Mouse (Mus musculus) heart, adult 2 months (tissue): ENCODE data around the gene Nfasc. TPM values are rescaled to one million over a fixed set of nuclear protein-coding genes. Genes with fewer than 3 reads are reported as not detected.

ENCODE experiments used
- DNase-seq, 2 experiments: peaks; one replicate each; pipeline ENCODE4 v3.0.0; 2021
- H3K27ac ChIP-seq: fragments of 200-600 bp; 2 replicates; pipeline ENCODE4 v1.8.1; 2022
- H3K27me3 ChIP-seq: fragments of 200-500 bp; 2 replicates; pipeline ENCODE4 v1.6.1; 2012; ENCODE audit warnings: mild to moderate bottlenecking, low read length, inconsistent platforms, mixed read lengths; ENCODE audit not compliant: control insufficient read depth, insufficient read depth
- H3K36me3 ChIP-seq: fragments of 200-500 bp; 2 replicates; pipeline ENCODE4 v1.6.1; 2012; ENCODE audit warnings: low read length, inconsistent platforms; ENCODE audit not compliant: control insufficient read depth, insufficient read depth
- H3K4me1 ChIP-seq: fragments of 200-500 bp; 2 replicates; pipeline ENCODE4 v1.6.1; 2011; ENCODE audit warnings: low read length; ENCODE audit not compliant: control insufficient read depth, insufficient read depth
- H3K4me3 ChIP-seq: fragments of 200-600 bp; 2 replicates; pipeline ENCODE4 v1.8.1; 2022
- H3K79me2 ChIP-seq: fragments of 200-500 bp; replicated peaks from 2 replicates; pipeline ENCODE4 v1.6.1; 2012; ENCODE audit warnings: mild to moderate bottlenecking, inconsistent platforms, low read length, moderate library complexity, mixed read lengths; ENCODE audit not compliant: control insufficient read depth, insufficient read depth
- H3K9ac ChIP-seq: fragments of 200-500 bp; 2 replicates; pipeline ENCODE4 v1.6.1; 2012; ENCODE audit warnings: low read depth, mild to moderate bottlenecking, control low read depth, inconsistent platforms, low read length, mixed read lengths
- CTCF ChIP-seq: fragments of 200-600 bp; IDR thresholded peaks from 2 replicates; pipeline ENCODE4 v1.8.1; 2022; ENCODE audit warnings: antibody characterized with exemption, mild to moderate bottlenecking, moderate library complexity
- EP300 ChIP-seq: fragments of 200-500 bp; IDR thresholded peaks from 2 replicates; pipeline ENCODE4 v1.6.1; 2011; ENCODE audit warnings: low read depth, low read length, control low read depth; ENCODE audit not compliant: insufficient read depth
- POLR2A ChIP-seq: fragments of 200-500 bp; IDR thresholded peaks from 2 replicates; pipeline ENCODE4 v1.6.1; 2011; ENCODE audit warnings: mild to moderate bottlenecking, low read depth, low read length, control low read depth; ENCODE audit not compliant: insufficient read depth
- WGBS: fragments of 180-500 bp; shearing (Covaris S2); methylation state at CpG from one replicate; pipeline ENCODE4 v1.1.7; 2018; 5-methylcytosine and 5-hydroxymethylcytosine counted together
- intact Hi-C: fragments of 180-260 bp; cut with DNase I; formaldehyde crosslinking; loops from one replicate; pipeline ENCODE4 v1.15.1; 2025
- polyA plus RNA-seq: library from polyadenylated mRNA; depleted of rRNA; stranded (reverse); fragments of >200 nt; gene quantifications from 2 replicates; pipeline ENCODE4 v1.2.3, GENCODE M21; 2012
- total RNA-seq, 2 experiments: library from RNA; stranded (reverse); gene quantifications; 2 replicates each; pipeline ENCODE4 v1.2.3; 2021

Gene Nfasc
- total and polyA plus RNA-seq, 3 experiments = 0.10 to 0.39 (median 0.14) TPM

DNA sequence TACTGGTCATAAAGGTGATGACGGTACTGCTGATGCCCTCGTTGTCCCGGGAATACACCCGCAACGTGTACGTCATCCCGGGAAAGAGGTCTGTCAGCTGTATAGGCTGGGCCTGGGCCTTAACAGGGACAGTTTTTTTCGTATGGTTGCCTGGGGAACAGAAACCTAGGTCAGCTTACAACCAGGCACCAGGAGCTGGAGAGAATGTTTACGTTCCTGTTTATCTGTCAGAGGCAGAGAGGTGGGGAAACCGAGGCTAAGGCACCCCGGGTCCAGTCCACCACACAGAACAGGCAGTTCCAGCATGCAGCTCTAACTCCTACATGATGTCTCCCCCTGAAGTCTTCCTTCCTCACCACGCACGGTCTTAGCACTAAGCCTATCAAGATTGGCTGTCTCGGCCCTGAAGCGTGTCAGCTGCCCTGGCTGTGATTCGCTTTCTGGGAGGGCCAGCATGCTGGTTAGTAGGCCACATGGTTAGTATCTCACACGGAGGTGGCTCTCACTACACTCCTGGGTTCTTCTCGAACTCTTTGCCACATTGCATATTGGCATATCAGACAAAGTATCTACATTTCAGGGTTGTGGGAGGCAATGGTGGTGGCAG, 158.5 kb downstream of the Nfasc start:
- no peak for TF ChIP-seq EP300
- no peak for TF ChIP-seq CTCF
- no peak for TF ChIP-seq POLR2A
- H3K4me3 ChIP-seq = no peak overlapping the region
- no peak overlapping the region for H3K27ac ChIP-seq
- H3K9ac ChIP-seq = no peak overlapping the region
- no peaks in the 10 kb centered on the region for H3K36me3 ChIP-seq
- no peak for DNase-seq
- no peaks in the 10 kb centered on the region for H3K79me2 ChIP-seq
- H3K27me3 ChIP-seq = no peaks in the 10 kb centered on the region
- 73% methylated on average over 18 of the region's 18 CpGs for WGBS
- no peaks in the 10 kb centered on the region for H3K4me1 ChIP-seq
- intact Hi-C loops = no loop called here

DNA sequence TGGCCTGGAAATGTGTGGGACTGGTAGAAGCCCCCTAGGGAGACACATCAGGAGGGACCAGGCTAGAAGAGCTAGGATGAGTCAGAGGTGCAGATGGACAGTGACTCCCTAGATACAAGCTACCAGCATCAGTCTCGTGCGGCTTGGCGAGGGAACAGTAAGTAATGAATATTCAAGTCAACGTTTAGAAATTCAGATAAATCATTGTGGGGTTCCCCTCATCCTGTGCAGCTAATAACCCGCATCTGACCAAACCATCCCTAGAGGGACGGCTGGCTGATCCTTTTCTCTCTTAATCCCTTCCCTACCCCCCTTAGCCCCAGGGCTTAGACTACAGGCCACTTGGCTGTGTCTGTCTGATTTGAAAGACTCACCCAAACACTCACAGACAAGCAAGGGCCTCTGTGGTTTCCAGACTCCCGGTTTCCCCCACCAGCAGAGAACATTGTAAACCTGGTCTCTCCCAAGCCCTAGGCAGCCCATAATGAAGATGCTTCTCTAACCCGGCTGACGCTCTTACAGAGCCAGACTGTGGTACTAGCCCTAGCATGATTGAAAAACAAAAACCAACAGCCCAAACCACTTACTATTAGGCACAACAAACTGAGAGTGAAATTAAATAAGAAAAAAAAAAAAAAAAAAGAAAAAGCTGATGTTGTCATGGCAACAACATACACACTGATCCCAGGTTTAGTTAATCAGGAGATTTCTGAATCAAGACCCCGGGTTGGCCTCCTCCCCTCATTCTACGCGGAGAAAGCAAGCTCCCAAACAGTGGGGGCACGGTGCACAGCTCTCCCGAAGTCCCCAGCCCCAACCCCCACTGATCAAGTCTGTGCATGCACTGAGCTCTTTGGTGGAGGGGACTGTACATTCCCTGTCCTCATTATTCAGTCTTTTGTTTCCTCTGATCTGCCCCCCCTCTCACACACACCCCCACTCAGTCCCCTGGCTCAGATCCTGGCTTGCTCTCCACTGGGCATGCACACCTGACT, 159.5 kb downstream of the Nfasc start:
- Histone ChIP-seq H3K9ac (no peak overlapping the region), H3K79me2 (no peaks in the 10 kb centered on the region), H3K27me3 (no peaks in the 10 kb centered on the region), H3K4me1 (no peaks in the 10 kb centered on the region), H3K4me3 (no peak overlapping the region), H3K36me3 (no peaks in the 10 kb centered on the region), H3K27ac (no peak overlapping the region)
- DNase-seq = no peak
- TF ChIP-seq EP300 (no peak), CTCF (no peak), POLR2A (no peak)
- 75% methylated on average over 14 of the region's 14 CpGs for WGBS
- intact Hi-C loops = no loop called here

DNA sequence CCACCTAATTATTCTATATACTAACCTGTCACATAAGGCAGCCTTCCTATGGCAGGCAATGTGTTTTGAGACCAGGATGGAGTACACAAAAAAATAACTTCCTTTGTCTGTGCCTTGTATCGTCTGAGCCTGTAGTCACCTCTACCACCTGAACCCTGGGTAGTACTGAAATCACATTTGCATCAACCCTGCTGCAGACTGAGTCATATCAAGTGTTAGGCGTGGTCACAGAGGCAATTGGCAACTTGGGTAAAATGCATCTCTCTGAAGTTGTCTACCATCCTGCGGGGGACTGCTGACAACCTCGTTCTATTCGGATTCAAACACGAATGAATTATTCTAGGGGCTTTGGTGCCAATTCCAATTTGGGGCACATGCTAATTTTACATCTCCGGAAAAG, 161.5 kb downstream of the Nfasc start:
- WGBS = 90% methylated on average over 7 of the region's 7 CpGs
- H3K36me3 ChIP-seq = no peaks in the 10 kb centered on the region
- no peak for TF ChIP-seq CTCF
- TF ChIP-seq POLR2A = no peak
- TF ChIP-seq EP300 = no peak
- no peaks in the 10 kb centered on the region for H3K4me1 ChIP-seq
- H3K4me3 ChIP-seq = no peak overlapping the region
- intact Hi-C loops = no loop called here
- no peak overlapping the region for H3K9ac ChIP-seq
- no peak for DNase-seq
- H3K27ac ChIP-seq = no peak overlapping the region
- H3K27me3 ChIP-seq = no peaks in the 10 kb centered on the region
- no peaks in the 10 kb centered on the region for H3K79me2 ChIP-seq

DNA sequence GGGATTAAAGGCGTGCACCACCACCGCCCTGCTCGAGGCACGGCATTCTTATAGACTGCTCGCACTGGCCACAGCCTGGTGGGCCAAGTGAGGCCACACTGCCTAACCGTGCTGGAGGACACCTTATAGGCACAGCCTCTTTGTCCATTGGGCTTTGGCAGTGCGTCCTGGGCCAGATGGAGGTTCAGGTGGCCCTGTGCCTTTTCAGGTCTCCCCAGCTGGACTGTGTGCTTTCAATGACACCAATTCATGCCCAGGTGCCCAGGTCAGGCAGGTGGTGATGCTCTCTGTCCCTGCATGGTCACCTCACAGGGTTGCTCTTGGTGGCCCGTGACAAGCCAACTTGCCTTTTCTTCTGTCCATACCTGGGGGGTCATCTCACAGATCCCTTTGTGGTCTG, 164.8 kb downstream of the Nfasc start:
- Histone ChIP-seq H3K79me2 (no peaks in the 10 kb centered on the region), H3K4me1 (no peaks in the 10 kb centered on the region), H3K27ac (no peak overlapping the region), H3K9ac (no peak overlapping the region), H3K36me3 (no peaks in the 10 kb centered on the region), H3K27me3 (no peaks in the 10 kb centered on the region), H3K4me3 (no peak overlapping the region)
- no peak for DNase-seq
- intact Hi-C loops = no loop called here
- 93% methylated on average over 8 of the region's 8 CpGs for WGBS
- no peak for TF ChIP-seq CTCF
- no peak for TF ChIP-seq POLR2A
- no peak for TF ChIP-seq EP300

DNA sequence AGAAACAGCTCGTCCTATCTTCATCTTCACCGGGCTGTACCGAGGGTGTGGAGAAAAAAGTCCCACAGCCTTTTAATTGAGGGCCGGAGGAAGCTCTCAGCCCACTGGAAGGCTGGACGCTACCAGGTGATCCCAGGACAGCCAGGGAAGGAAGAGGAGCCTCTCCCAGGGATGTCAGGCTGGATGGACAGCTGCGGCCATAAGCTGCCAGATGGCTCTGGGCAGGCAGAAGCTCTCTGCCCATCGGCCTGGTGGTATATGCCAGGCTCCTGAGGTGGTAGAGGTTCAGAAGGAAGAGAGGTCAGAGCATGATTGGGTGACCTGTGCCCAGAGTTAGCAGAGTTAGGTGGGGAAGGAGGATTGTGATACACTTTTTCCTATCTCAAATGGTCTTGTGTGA, 168.7 kb downstream of the Nfasc start:
- H3K9ac ChIP-seq = no peak overlapping the region
- no peaks in the 10 kb centered on the region for H3K36me3 ChIP-seq
- TF ChIP-seq POLR2A = no peak
- no peak for TF ChIP-seq EP300
- no peak for TF ChIP-seq CTCF
- no peak overlapping the region for H3K4me3 ChIP-seq
- H3K27me3 ChIP-seq = no peaks in the 10 kb centered on the region
- 88% methylated on average over 7 of the region's 7 CpGs for WGBS
- intact Hi-C loops = no loop called here
- H3K4me1 ChIP-seq = no peaks in the 10 kb centered on the region
- DNase-seq = no peak
- no peak overlapping the region for H3K27ac ChIP-seq
- no peaks in the 10 kb centered on the region for H3K79me2 ChIP-seq

DNA sequence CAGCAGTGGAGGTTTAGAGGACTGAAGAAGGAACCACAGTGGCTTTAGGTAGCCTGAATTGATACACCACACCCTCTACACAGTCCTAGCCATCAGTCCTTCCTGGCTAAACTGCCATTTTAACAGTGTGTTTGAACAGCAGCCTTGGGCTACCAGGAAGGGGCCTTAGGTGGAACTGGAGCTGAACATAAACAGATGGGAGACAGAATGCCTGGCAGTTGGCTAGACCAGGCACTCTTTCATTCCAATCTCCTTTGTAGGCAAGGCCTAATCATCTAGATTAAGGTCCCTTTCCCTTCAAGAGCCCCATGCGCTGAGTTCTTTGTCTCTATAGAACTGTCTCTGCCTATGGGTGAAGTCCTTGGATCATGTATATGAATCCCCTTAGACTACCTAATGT, 170.0 kb downstream of the Nfasc start:
- Histone ChIP-seq H3K4me3 (no peak overlapping the region), H3K9ac (no peak overlapping the region), H3K36me3 (no peaks in the 10 kb centered on the region), H3K79me2 (no peaks in the 10 kb centered on the region), H3K4me1 (no peaks in the 10 kb centered on the region), H3K27me3 (no peaks in the 10 kb centered on the region), H3K27ac (no peak overlapping the region)
- intact Hi-C loops = no loop called here
- TF ChIP-seq EP300 = no peak
- TF ChIP-seq POLR2A = no peak
- no peak for TF ChIP-seq CTCF
- DNase-seq = no peak
- WGBS = 100% methylated on average over 1 of the region's 1 CpGs
